Mouse (Mus musculus) MEL (cell line): Measurements from ENCODE around the gene Fam57a.

ENCODE experiments used
- CTCF ChIP-seq, 3 experiments: IDR thresholded peaks in 2 of 3; conservative IDR thresholded peaks in 1 of 3; 2 replicates each; pipeline ENCODE4 v1.5.1; 2011 to 2012; ENCODE audit warnings: low read length in 3 of 3, low read depth in 2 of 3, mild to moderate bottlenecking in 2 of 3, improper control_type of control experiment in 1 of 3, inconsistent platforms in 1 of 3, mixed read lengths in 1 of 3, moderate library complexity in 1 of 3; ENCODE audit not compliant: control insufficient read depth in 1 of 3, insufficient read depth in 1 of 3, poor library complexity in 1 of 3, severe bottlenecking in 1 of 3
- E2F4 ChIP-seq: IDR thresholded peaks from 2 replicates; pipeline ENCODE4 v1.6.1; 2011; ENCODE audit warnings: low read depth, low read length, improper control_type of control experiment, borderline replicate concordance
- MAX ChIP-seq: IDR thresholded peaks from 2 replicates; pipeline ENCODE4 v1.6.1; 2011; ENCODE audit warnings: low read length, improper control_type of control experiment
- MEF2A ChIP-seq: IDR thresholded peaks from 2 replicates; pipeline ENCODE4 v1.6.1; 2014; ENCODE audit warnings: low read depth, mild to moderate bottlenecking, inconsistent platforms, low read length, improper control_type of control experiment; ENCODE audit not compliant: poor library complexity, insufficient replicate concordance, severe bottlenecking; ENCODE audit errors: extremely low read depth
- MYC ChIP-seq: IDR thresholded peaks from 2 replicates; pipeline ENCODE4 v1.6.1; 2011; ENCODE audit warnings: low read depth, mild to moderate bottlenecking, low read length, improper control_type of control experiment, moderate library complexity
- POLR2A ChIP-seq, 2 experiments: IDR thresholded peaks; 2 replicates each; pipeline ENCODE4 v1.6.1; 2011 to 2012; ENCODE audit warnings: low read length in 2 of 2, mild to moderate bottlenecking in 2 of 2, control low read depth in 1 of 2, improper control_type of control experiment in 1 of 2, low read depth in 1 of 2, moderate library complexity in 1 of 2; ENCODE audit not compliant: control insufficient read depth in 1 of 2, insufficient read depth in 1 of 2, poor library complexity in 1 of 2
- RCOR1 ChIP-seq: IDR thresholded peaks from 2 replicates; pipeline ENCODE4 v1.6.1; 2012; ENCODE audit warnings: low read depth, mild to moderate bottlenecking, inconsistent platforms, low read length, improper control_type of control experiment
- TAL1 ChIP-seq: IDR thresholded peaks from 2 replicates; pipeline ENCODE4 v1.6.1; 2012; ENCODE audit warnings: mild to moderate bottlenecking, inconsistent platforms, low read length, moderate library complexity, mixed read lengths
- TCF12 ChIP-seq: IDR thresholded peaks from 2 replicates; pipeline ENCODE4 v1.6.1; 2014; ENCODE audit warnings: low read depth, mild to moderate bottlenecking, inconsistent platforms, low read length, improper control_type of control experiment, moderate library complexity
- ZKSCAN1 ChIP-seq: IDR thresholded peaks from 2 replicates; pipeline ENCODE4 v1.6.1; 2012; ENCODE audit warnings: low read depth, mild to moderate bottlenecking, inconsistent platforms, low read length, improper control_type of control experiment, moderate library complexity

DNA sequence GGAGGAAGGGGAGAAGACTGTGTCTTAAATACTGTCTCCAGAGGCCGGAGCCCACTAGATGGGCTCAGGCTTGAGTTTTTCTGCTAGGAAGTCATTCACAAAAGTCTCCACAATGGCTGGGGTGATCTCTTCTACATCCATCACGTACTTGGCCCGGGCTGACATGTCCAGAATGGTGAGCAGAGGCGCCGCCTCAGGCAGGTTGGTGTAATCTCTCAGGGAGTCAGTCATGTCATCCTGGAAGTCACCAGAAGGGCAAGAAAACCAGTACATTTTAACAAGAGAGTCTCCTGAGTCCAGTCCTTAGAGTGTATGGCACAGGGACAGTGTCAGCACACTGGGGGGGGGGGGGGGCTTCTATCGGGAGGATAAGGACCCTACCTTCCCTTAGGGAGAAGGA is 79.0 kb downstream of the Fam57a start:
- no peak for TF ChIP-seq POLR2A (IDR thresholded peaks at IDR 0.05; ENCODE audit: control insufficient read depth in 1 of 2, insufficient read depth in 1 of 2, low read depth in 1 of 2, low read length in 2 of 2, poor library complexity in 1 of 2)
- TF ChIP-seq CTCF (IDR thresholded peaks at IDR 0.05 in 2 of 3, conservative IDR thresholded peaks at IDR 0.05 in 1 of 3; ENCODE audit: control insufficient read depth in 1 of 3, insufficient read depth in 1 of 3, low read depth in 2 of 3, low read length in 3 of 3, poor library complexity in 1 of 3, severe bottlenecking in 1 of 3), result no peak
- no peak for TF ChIP-seq MYC
- no peak for TF ChIP-seq MAX
- TF ChIP-seq ZKSCAN1, result no peak
- TF ChIP-seq RCOR1, result no peak
- no peak for TF ChIP-seq TAL1
- TF ChIP-seq E2F4, result no peak
- no peak for TF ChIP-seq MEF2A
- no peak for TF ChIP-seq TCF12
